In the genomic region with DNA sequence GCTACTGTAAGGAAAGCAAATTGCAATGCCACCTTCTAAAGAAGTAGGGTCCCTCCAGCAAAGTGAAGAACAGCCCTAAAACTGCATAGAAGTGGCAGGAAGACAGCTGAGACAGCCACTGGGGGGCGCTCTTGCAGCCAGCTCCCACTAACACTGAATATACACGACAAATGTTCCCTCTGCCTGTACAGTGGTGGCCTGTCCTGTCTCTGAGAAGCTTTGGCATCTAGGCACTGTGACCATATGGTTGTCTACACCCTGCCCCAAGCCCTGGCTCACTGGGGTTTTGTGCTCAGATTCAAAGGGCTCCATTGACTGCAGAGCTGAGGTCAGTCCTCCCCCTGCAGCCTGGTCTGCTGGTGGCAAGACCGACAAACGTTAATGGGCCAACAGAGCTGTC, we compare ENCODE assay signal across 8 mouse cellular contexts. TPM values are rescaled to one million over a fixed set of nuclear protein-coding genes. Genes with fewer than 3 reads are reported as not detected.
DNase-seq lines count a peak whose midpoint lies in the region; ATAC-seq and TF ChIP-seq lines count a peak whose summit lies in the region.

No protein-coding gene starts in this region.

- no peak overlapping the region for H3K4me2 ChIP-seq in hindbrain, embryonic 16.5 days (ENCODE audit: low read length)

- peak; percentile 77 for ATAC-seq in hindbrain, embryonic 16.5 days

- no peak overlapping the region for H3K27ac ChIP-seq in gastrocnemius, adult 2 months
- peak overlapping the region; percentile 65 for H3K27ac ChIP-seq in MEL (ENCODE audit: control insufficient read depth, low read depth, low read length)
- H3K27ac ChIP-seq in hindbrain, embryonic 16.5 days (ENCODE audit: low read depth, low read length), result no peak overlapping the region

- no peak for TF ChIP-seq EP300 in MEL (IDR thresholded peaks at IDR 0.05; ENCODE audit: low read depth in 1 of 2, low read length in 2 of 2)

- intact Hi-C loops in gastrocnemius, adult 2 months (cut with DNase I), result no loop called here
- intact Hi-C loops in left cerebral cortex, postnatal 36 days (cut with DNase I), result no loop called here

- peak overlapping the region; percentile 72 for H3K9ac ChIP-seq in MEL (ENCODE audit: control insufficient read depth, low read depth, low read length, poor library complexity, severe bottlenecking)
- H3K9ac ChIP-seq in hindbrain, embryonic 16.5 days (ENCODE audit: low read depth, low read length), result no peak overlapping the region

- 7% methylated on average over 4 of the region's 4 CpGs for WGBS in hindbrain, embryonic 16.5 days

- peaks cover 31% of the 10 kb centered on the region for H3K79me2 ChIP-seq in MEL (ENCODE audit: control insufficient read depth, insufficient read depth, low read length, poor library complexity)

- no peaks in the 10 kb centered on the region for H3K9me3 ChIP-seq in MEL (replicated peaks; ENCODE audit: insufficient read depth, low read length)
- H3K9me3 ChIP-seq in hindbrain, embryonic 16.5 days (ENCODE audit: control insufficient read depth, low read length), result no peaks in the 10 kb centered on the region

- H3K36me3 ChIP-seq in MEL (ENCODE audit: control insufficient read depth in 1 of 2, insufficient read depth in 2 of 2, low read length in 2 of 2), result peaks cover 0 to 26% of the 10 kb centered on the region in 2 experiments; a peak in 2 of 4 replicates
- peaks cover 6% of the 10 kb centered on the region; the same call in 1 of the 2 replicates for H3K36me3 ChIP-seq in hindbrain, embryonic 16.5 days (ENCODE audit: control insufficient read depth, insufficient read depth, low read length)

- peak; percentile 65 for TF ChIP-seq RAD21 in MEL (IDR thresholded peaks at IDR 0.05; ENCODE audit: low read depth, low read length)

- peaks cover 16 to 32% of the 10 kb centered on the region in 2 experiments for H3K4me1 ChIP-seq in MEL (ENCODE audit: control insufficient read depth in 1 of 2, insufficient read depth in 2 of 2, low read length in 2 of 2)
- peaks cover 4% of the 10 kb centered on the region; the same call in 1 of the 2 replicates for H3K4me1 ChIP-seq in hindbrain, embryonic 16.5 days (ENCODE audit: control insufficient read depth, insufficient read depth, low read depth, low read length)

- H3K4me3 ChIP-seq in gastrocnemius, adult 2 months, result no peak overlapping the region
- peak overlapping the region in 1 of 2 experiments; percentile 21; a peak in 1 of 4 replicates for H3K4me3 ChIP-seq in MEL (ENCODE audit: control insufficient read depth in 1 of 2, insufficient read depth in 1 of 2, low read depth in 2 of 2, low read length in 2 of 2)
- H3K4me3 ChIP-seq in hindbrain, embryonic 16.5 days (ENCODE audit: low read length), result no peak overlapping the region

- peak; percentile 35 for DNase-seq in gastrocnemius, adult 2 months
- no peak for DNase-seq in gastrocnemius, adult 8-10 months (ENCODE audit: low spot score in 2 of 2)
- peak; percentile 94 for DNase-seq in MEL (ENCODE audit: low read depth, low spot score)
- DNase-seq in embryo, embryonic 11 days, result peak; percentile 42
- DNase-seq in left cerebral cortex, postnatal 36 days (ENCODE audit: low spot score in 2 of 2), result peak; percentile 15
- peak; percentile 77 for DNase-seq in naive thymus-derived CD4-positive, alpha-beta T cell, adult 2 months (ENCODE audit: low read depth)
- DNase-seq in thymus, postnatal 25 days, result peak; percentile 85

- peak; percentile 64 for TF ChIP-seq CTCF in gastrocnemius, adult 2 months (IDR thresholded peaks at IDR 0.05)
- peak; percentile 97 to 99 (median 98) for TF ChIP-seq CTCF in MEL (IDR thresholded peaks at IDR 0.05 in 2 of 3, conservative IDR thresholded peaks at IDR 0.05 in 1 of 3; ENCODE audit: control insufficient read depth in 1 of 3, insufficient read depth in 1 of 3, low read depth in 2 of 3, low read length in 3 of 3, poor library complexity in 1 of 3, severe bottlenecking in 1 of 3)

- H3K27me3 ChIP-seq in MEL (ENCODE audit: control insufficient read depth in 1 of 2, insufficient read depth in 2 of 2, low read length in 2 of 2), result no peaks in the 10 kb centered on the region
- no peaks in the 10 kb centered on the region for H3K27me3 ChIP-seq in hindbrain, embryonic 16.5 days (replicated peaks; ENCODE audit: control insufficient read depth, insufficient read depth, low read length)

- peak in 1 of 2 experiments; percentile 27; a peak in 1 of 4 replicates for TF ChIP-seq POLR2A in MEL (IDR thresholded peaks at IDR 0.05; ENCODE audit: control insufficient read depth in 1 of 2, insufficient read depth in 1 of 2, low read depth in 1 of 2, low read length in 2 of 2, poor library complexity in 1 of 2)

TF ChIP-seq in MEL, 35 proteins besides CTCF, POLR2A, EP300 and RAD21:
- TF ChIP-seq MAFK (IDR thresholded peaks at IDR 0.05; ENCODE audit: borderline replicate concordance, low read depth, low read length), result no peak
- no peak for TF ChIP-seq NELFE (IDR thresholded peaks at IDR 0.05; ENCODE audit: low read depth, low read length)
- TF ChIP-seq CHD2 (IDR thresholded peaks at IDR 0.05; ENCODE audit: low read length), result no peak
- peak; percentile 51 for TF ChIP-seq TBP (IDR thresholded peaks at IDR 0.05; ENCODE audit: low read depth, low read length)
- TF ChIP-seq MEF2A (IDR thresholded peaks at IDR 0.05; ENCODE audit: extremely low read depth, insufficient replicate concordance, low read depth, low read length, poor library complexity, severe bottlenecking), result no peak
- TF ChIP-seq KAT2A (conservative IDR thresholded peaks at IDR 0.05; ENCODE audit: low read depth, low read length), result no peak
- no peak; the same call in 1 of the 2 replicates for TF ChIP-seq JUND (IDR thresholded peaks at IDR 0.05; ENCODE audit: low read depth, low read length)
- peak; percentile 49 for TF ChIP-seq ZC3H11A (IDR thresholded peaks at IDR 0.05; ENCODE audit: low read depth, low read length)
- TF ChIP-seq ZKSCAN1 (IDR thresholded peaks at IDR 0.05; ENCODE audit: low read depth, low read length), result no peak
- no peak for TF ChIP-seq GATA1 (IDR thresholded peaks at IDR 0.05; ENCODE audit: low read depth, low read length)
- TF ChIP-seq ELF1 (IDR thresholded peaks at IDR 0.05; ENCODE audit: low read depth, low read length), result peak; percentile 31; the same call in 1 of the 2 replicates
- peak; percentile 86 for TF ChIP-seq SMC3 (IDR thresholded peaks at IDR 0.05; ENCODE audit: low read depth, low read length)
- no peak for TF ChIP-seq MYC (IDR thresholded peaks at IDR 0.05; ENCODE audit: low read depth, low read length)
- TF ChIP-seq RCOR1 (IDR thresholded peaks at IDR 0.05; ENCODE audit: low read depth, low read length), result no peak
- TF ChIP-seq SIN3A (IDR thresholded peaks at IDR 0.05; ENCODE audit: low read length), result peak; percentile 60; the same call in 1 of the 2 replicates
- TF ChIP-seq ETS1 (IDR thresholded peaks at IDR 0.05; ENCODE audit: low read depth, low read length), result 0 out of 2 replicates have a peak, but pooled peaks have one; percentile 12

RNA-seq across cellular contexts. Expression of a gene that starts 0.9 kb away (rescaled TPM):
- total RNA-seq in gastrocnemius, adult 2 months (2021), result under 1 TPM; 0.23 to 0.89 TPM
- under 1 TPM in 3 of 4 experiments, not detected in 1; 0.61 to 0.88 (median 0.72) TPM for total RNA-seq in gastrocnemius, adult 8-10 months (2022)
- 24.9 and 41.0 TPM in 2 replicates for total RNA-seq in MEL (2012; rRNA removed)
- 10 to 100 TPM in 1 of 2 experiments, not detected in 1; 24.8 TPM for polyA plus RNA-seq in MEL (2012; ENCODE audit: insufficient read depth in 1 of 2, insufficient read length in 2 of 2, low read depth in 1 of 2, low replicate concordance in 2 of 2, missing spikeins in 1 of 2)
- polyA plus RNA-seq in hindbrain, embryonic 16.5 days (2015; fragmentation: Nextera tagmentation; extraction: Ambion mirVana), result 2.5 and 3.9 TPM in 2 replicates
- not detected for total RNA-seq in left cerebral cortex, postnatal 36 days (2021)

RNA-seq across cellular contexts. Expression of a gene that starts 12.9 kb away (rescaled TPM):
- not detected for total RNA-seq in gastrocnemius, adult 2 months (2021)
- total RNA-seq in gastrocnemius, adult 8-10 months (2022), result not detected
- 1.2 and 1.3 TPM in 2 replicates for total RNA-seq in MEL (2012; rRNA removed)
- 1 to 10 TPM in 1 of 2 experiments, not detected in 1; 3.8 TPM for polyA plus RNA-seq in MEL (2012; ENCODE audit: insufficient read depth in 1 of 2, insufficient read length in 2 of 2, low read depth in 1 of 2, low replicate concordance in 2 of 2, missing spikeins in 1 of 2)
- polyA plus RNA-seq in hindbrain, embryonic 16.5 days (2015; fragmentation: Nextera tagmentation; extraction: Ambion mirVana), result 0.49 and 0.58 TPM in 2 replicates
- not detected for total RNA-seq in left cerebral cortex, postnatal 36 days (2021)

RNA-seq across cellular contexts. Expression of a gene that starts 34.2 kb away (rescaled TPM):
- 10 to 100 TPM; 12.1 to 13.4 TPM for total RNA-seq in gastrocnemius, adult 2 months (2021)
- total RNA-seq in gastrocnemius, adult 8-10 months (2022), result 10 to 100 TPM in 2 of 4 experiments, 1 to 10 TPM in 2; 7.7 to 15.7 (median 9.7) TPM
- 51.6 and 69.2 TPM in 2 replicates for total RNA-seq in MEL (2012; rRNA removed)
- 10 to 100 TPM in 1 of 2 experiments, not detected in 1; 49.1 TPM for polyA plus RNA-seq in MEL (2012; ENCODE audit: insufficient read depth in 1 of 2, insufficient read length in 2 of 2, low read depth in 1 of 2, low replicate concordance in 2 of 2, missing spikeins in 1 of 2)
- polyA plus RNA-seq in hindbrain, embryonic 16.5 days (2015; fragmentation: Nextera tagmentation; extraction: Ambion mirVana), result 38.4 and 45.3 TPM in 2 replicates
- 10 to 100 TPM; 47.6 to 48.3 TPM for total RNA-seq in left cerebral cortex, postnatal 36 days (2021)

RNA-seq across cellular contexts. Expression of a gene that starts 34.4 kb away (rescaled TPM):
- total RNA-seq in gastrocnemius, adult 2 months (2021), result 1 to 10 TPM; 7.5 to 8.6 TPM
- total RNA-seq in gastrocnemius, adult 8-10 months (2022), result 1 to 10 TPM; 5.0 to 9.5 (median 6.5) TPM
- total RNA-seq in MEL (2012; rRNA removed), result 16.7 and 20.3 TPM in 2 replicates
- 10 to 100 TPM in 1 of 2 experiments, not detected in 1; 21.5 TPM for polyA plus RNA-seq in MEL (2012; ENCODE audit: insufficient read depth in 1 of 2, insufficient read length in 2 of 2, low read depth in 1 of 2, low replicate concordance in 2 of 2, missing spikeins in 1 of 2)
- 20.2 and 21.3 TPM in 2 replicates for polyA plus RNA-seq in hindbrain, embryonic 16.5 days (2015; fragmentation: Nextera tagmentation; extraction: Ambion mirVana)
- 10 to 100 TPM; 23.4 to 30.7 TPM for total RNA-seq in left cerebral cortex, postnatal 36 days (2021)

RNA-seq across cellular contexts. Expression of a gene that starts 40.7 kb away (rescaled TPM):
- not detected for total RNA-seq in gastrocnemius, adult 2 months (2021)
- not detected for total RNA-seq in gastrocnemius, adult 8-10 months (2022)
- total RNA-seq in MEL (2012; rRNA removed), result 1.3 and 1.5 TPM in 2 replicates
- 1 to 10 TPM in 1 of 2 experiments, not detected in 1; 3.2 TPM for polyA plus RNA-seq in MEL (2012; ENCODE audit: insufficient read depth in 1 of 2, insufficient read length in 2 of 2, low read depth in 1 of 2, low replicate concordance in 2 of 2, missing spikeins in 1 of 2)
- polyA plus RNA-seq in hindbrain, embryonic 16.5 days (2015; fragmentation: Nextera tagmentation; extraction: Ambion mirVana), result 0.16 and 0.31 TPM in 2 replicates
- total RNA-seq in left cerebral cortex, postnatal 36 days (2021), result under 1 TPM; 0.34 to 0.52 TPM

Comparison
In these comparisons a context has a peak if more than half of its experiments do, and no peak if none do; other contexts are left out.
1. DNase-seq: peak in gastrocnemius, adult 2 months (single experiment), MEL (single experiment), embryo, embryonic 11 days (single experiment), left cerebral cortex, postnatal 36 days (2 of 2), naive thymus-derived CD4-positive, alpha-beta T cell, adult 2 months (single experiment) and thymus, postnatal 25 days (single experiment); none in gastrocnemius, adult 8-10 months (0 of 2).
2. RNA of a gene that starts 0.9 kb away (total RNA-seq): 24.9 to 41.0 TPM in MEL; 0.23 to 0.89 TPM in gastrocnemius, adult 2 months, 0.61 to 0.88 TPM in gastrocnemius, adult 8-10 months and not detected in left cerebral cortex, postnatal 36 days; every median in the first group is over 10 times any median in the second.